Mouse (Mus musculus) forebrain, embryonic 16.5 days (tissue): Measurements from ENCODE around the gene Hook1. TPM values are rescaled to one million over a fixed set of nuclear protein-coding genes. Genes with fewer than 3 reads are reported as not detected.

Experiments used
- ATAC-seq: fragments of 200-750 bp; cut with Nextera tagmentation; 2 replicates; pipeline ENCODE4 v1.8.0; 2017; ENCODE audit warnings: mild to moderate bottlenecking, moderate library complexity
- H3K27ac ChIP-seq: fragments of 300-500 bp; sonication (generic); 2 replicates; pipeline ENCODE4 v1.5.1; 2014; ENCODE audit warnings: low read length, control low read depth
- H3K27me3 ChIP-seq: fragments of 300-500 bp; sonication (generic); replicated peaks from 2 replicates; pipeline ENCODE4 v1.6.1; 2014; ENCODE audit warnings: low read length; ENCODE audit not compliant: control insufficient read depth, insufficient read depth
- H3K36me3 ChIP-seq: fragments of 300-500 bp; sonication (generic); 2 replicates; pipeline ENCODE4 v1.6.1; 2014; ENCODE audit not compliant: control insufficient read depth, insufficient read depth
- H3K4me1 ChIP-seq: fragments of 300-500 bp; sonication (generic); replicated peaks from 2 replicates; pipeline ENCODE4 v1.6.1; 2014; ENCODE audit warnings: low read length; ENCODE audit not compliant: control insufficient read depth, insufficient read depth
- H3K4me2 ChIP-seq: fragments of 300-500 bp; sonication (generic); 2 replicates; pipeline ENCODE4 v1.6.1; 2014; ENCODE audit warnings: mild to moderate bottlenecking, low read length, control low read depth
- H3K4me3 ChIP-seq: fragments of 300-500 bp; sonication (generic); replicated peaks from 2 replicates; pipeline ENCODE4 v1.5.1; 2014; ENCODE audit warnings: mild to moderate bottlenecking, low read length, control low read depth
- H3K9ac ChIP-seq: fragments of 300-500 bp; sonication (generic); replicated peaks from 2 replicates; pipeline ENCODE4 v1.6.1; 2014; ENCODE audit warnings: low read depth, low read length, control low read depth
- H3K9me3 ChIP-seq: fragments of 300-500 bp; sonication (generic); 2 replicates; pipeline ENCODE4 v1.6.1; 2016; ENCODE audit warnings: low read length; ENCODE audit not compliant: control insufficient read depth
- WGBS: fragments of 180-500 bp; shearing (Covaris S2); extraction: QIAGEN DNeasy Blood & Tissue Kit; methylation state at CpG from one replicate; pipeline ENCODE4 v1.1.7; 2014; 5-methylcytosine and 5-hydroxymethylcytosine counted together
- polyA plus RNA-seq: library from polyadenylated mRNA; unstranded; fragments of >200 nt; fragmentation: Nextera tagmentation; extraction: Ambion mirVana; gene quantifications from 2 replicates; pipeline ENCODE4 v1.2.1, GENCODE M21; 2015

Hook1 gene
- 51.2 and 56.7 TPM in 2 replicates for polyA plus RNA-seq

DNA sequence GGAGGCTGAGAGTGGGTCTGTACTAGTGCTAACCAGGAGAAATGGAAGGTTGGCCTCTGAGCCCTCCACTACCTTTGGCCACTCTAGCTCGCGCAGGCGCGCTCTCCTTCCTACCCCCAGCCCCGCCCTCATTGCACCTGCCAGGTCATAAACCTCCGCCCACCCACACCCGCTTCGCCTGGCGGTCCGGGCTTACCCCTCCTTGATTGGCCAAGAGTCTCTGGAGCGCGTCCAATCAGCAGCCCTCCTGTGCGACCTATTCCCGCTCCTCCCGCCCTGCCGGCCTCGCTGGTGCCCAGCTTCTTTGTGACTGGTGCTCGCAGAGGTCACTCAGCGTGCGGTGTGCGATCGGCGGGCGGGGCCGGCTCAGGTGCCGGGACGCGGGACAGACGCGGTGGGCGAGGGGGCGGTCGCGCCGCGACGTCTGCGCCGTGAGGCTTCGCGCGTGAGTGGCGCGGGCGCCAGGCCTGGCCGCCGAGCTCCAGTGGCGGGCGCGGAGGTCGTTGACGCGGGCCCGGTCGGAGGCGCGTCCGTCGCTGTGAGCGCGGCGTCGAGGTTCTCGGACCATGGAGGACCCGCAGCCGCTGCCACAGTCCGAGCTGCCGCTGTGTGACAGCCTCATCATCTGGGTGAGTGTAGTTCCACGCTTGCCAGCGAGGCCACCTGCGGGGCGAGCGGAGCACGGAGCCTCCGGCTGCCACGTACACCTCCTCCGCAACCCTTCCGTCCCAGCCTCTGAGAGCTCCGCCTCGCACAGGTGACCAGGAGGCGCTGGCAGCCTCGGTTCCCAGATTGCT lies at the start of gene Hook1:
TSS of gene Hook1 (plus strand) at position 313 of the 797 bp plus-strand sequence.
- Histone ChIP-seq H3K9me3 (no peaks in the 10 kb centered on the region), H3K4me1 (peaks cover 5% of the 10 kb centered on the region), H3K27ac (peak within 1 kb of the TSS; percentile 67), H3K4me2 (peak within 1 kb of the TSS; percentile 88), H3K27me3 (no peaks in the 10 kb centered on the region), H3K4me3 (peak within 1 kb of the TSS; percentile 88), H3K9ac (peak within 1 kb of the TSS; percentile 89), H3K36me3 (no peaks in the 10 kb centered on the region)
- under 1% methylated on average over 73 of the region's 82 CpGs for WGBS
- ATAC-seq: peak; percentile 98

DNA sequence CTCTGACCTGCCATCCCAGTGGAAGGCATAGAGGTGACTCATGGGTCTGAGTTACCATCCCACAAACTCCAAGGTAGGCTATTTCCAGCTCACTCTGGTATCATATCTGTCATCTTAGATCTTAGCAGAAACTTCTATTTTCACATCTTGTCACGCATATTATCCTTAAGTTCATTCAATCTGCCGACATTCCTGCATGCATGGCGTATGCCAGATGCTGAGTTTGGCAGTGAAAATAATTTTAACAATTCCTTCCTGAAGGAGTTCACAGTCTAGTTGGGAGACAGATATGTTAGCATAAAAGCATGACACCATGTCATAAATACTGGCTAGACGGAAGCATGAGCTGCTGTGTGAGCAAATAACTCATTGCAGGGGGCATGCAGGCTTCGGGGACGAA lies 49.3 kb upstream of the Hook1 start:
- 74% methylated on average over 6 of the region's 6 CpGs for WGBS
- no peaks in the 10 kb centered on the region for H3K27me3 ChIP-seq
- peak; percentile 34; the same call in 1 of the 2 replicates for ATAC-seq
- no peak overlapping the region for H3K27ac ChIP-seq
- no peak overlapping the region for H3K4me3 ChIP-seq
- no peaks in the 10 kb centered on the region for H3K36me3 ChIP-seq
- H3K4me2 ChIP-seq: no peak overlapping the region
- no peak overlapping the region for H3K9ac ChIP-seq
- no peaks in the 10 kb centered on the region for H3K9me3 ChIP-seq
- H3K4me1 ChIP-seq: peaks cover 7% of the 10 kb centered on the region; the same call in 1 of the 2 replicates

DNA sequence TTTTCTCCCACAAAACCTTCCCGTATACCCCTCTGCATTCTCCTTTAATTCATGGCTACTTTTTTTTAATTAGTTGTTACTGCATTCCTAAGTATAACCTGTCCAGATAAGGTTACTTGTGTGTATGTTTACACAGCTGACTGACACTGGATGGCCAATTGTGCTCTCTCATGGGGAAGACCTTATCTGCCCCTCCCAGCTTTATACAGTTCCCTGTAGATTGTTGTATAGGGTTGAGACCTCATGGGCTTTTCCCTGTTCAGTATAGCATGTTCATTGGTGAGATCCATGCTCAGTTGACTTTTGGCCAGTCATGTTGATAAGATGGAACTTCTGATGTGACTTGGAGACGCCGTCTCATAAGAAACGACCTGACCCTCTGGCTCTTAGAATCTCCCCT lies 46.6 kb upstream of the Hook1 start:
- H3K27me3 ChIP-seq: no peaks in the 10 kb centered on the region
- H3K4me1 ChIP-seq: peaks cover 6% of the 10 kb centered on the region; the same call in 1 of the 2 replicates
- H3K9me3 ChIP-seq: no peaks in the 10 kb centered on the region
- H3K4me3 ChIP-seq: no peak overlapping the region
- no peak for ATAC-seq
- no peak overlapping the region for H3K9ac ChIP-seq
- no peak overlapping the region for H3K27ac ChIP-seq
- H3K36me3 ChIP-seq: no peaks in the 10 kb centered on the region
- 91% methylated on average over 4 of the region's 4 CpGs for WGBS
- H3K4me2 ChIP-seq: no peak overlapping the region

DNA sequence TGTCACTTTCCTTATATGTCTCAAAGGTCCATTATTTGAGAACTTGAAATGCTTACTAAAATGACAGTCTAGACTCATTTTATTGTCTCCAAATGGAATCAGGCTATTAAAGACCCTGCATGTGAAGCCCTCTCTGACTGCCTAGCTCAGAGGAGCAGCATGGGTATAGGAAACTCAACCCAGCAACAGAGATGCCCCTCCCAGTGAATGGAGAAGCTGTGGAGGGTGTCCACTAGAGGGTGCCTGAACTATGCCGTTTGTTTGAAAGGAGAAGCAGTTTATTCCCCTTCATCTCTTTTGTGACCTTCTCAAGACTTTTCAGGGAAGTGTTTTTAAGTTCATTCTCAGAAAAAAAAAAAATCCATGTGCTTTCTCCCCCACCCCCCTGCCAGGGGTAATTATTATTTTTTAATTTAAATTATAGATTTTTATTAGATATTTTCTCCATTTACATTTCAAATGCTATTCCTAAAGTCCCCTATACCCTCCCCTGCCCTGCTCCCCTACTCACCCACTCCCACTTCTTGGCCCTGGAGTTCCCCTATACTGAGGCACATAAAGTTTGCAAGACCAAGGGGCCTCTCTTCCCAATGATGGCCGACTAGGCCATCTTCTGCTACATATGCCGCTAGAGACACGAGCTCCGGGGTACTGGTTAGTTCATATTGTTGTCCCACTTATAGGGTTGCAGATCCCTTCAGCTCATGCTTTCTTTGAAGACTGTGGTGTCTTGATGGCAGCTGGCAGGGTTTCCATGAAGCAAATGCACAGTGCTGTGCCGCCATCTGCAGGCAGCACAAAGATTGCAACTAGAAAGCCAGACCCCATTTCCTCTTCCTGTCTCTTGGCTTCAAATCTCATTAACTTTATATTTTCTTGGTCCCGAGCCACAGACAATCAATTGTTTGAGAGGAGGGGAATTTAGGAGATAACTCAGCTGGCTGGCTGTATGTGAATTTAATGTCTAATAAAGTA lies 42.5 kb upstream of the Hook1 start:
- WGBS: 10% methylated on average over 7 of the region's 7 CpGs

DNA sequence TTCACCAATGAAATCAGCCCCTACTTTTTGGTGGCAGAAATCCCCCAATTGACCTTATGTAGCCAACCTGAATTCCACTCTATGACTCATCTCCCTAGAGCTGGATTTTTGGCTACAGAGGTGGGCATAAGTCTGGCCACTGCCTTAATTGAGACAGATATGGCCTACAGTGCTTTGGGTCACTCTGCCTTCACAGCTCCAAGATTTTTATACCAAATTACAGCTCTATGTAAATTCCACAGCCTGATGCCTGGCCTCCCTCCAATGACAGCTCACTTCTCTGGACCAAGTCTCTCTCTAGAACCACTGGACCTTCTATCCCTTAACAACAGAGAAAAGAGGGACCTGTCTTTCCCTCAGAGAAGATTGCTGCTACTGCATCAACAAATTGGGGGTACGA lies 38.2 kb upstream of the Hook1 start:
- H3K36me3 ChIP-seq: no peaks in the 10 kb centered on the region
- peaks cover 9% of the 10 kb centered on the region; the same call in 1 of the 2 replicates for H3K27me3 ChIP-seq
- no peaks in the 10 kb centered on the region for H3K4me1 ChIP-seq
- H3K9ac ChIP-seq: no peak overlapping the region
- no peaks in the 10 kb centered on the region for H3K9me3 ChIP-seq
- H3K27ac ChIP-seq: no peak overlapping the region
- WGBS: 92% methylated on average over 1 of the region's 1 CpGs
- ATAC-seq: no peak
- no peak overlapping the region for H3K4me2 ChIP-seq
- H3K4me3 ChIP-seq: no peak overlapping the region

More for the DNA sequence above, 42.5 kb upstream of the Hook1 start:
- H3K9ac ChIP-seq: no peak overlapping the region
- no peak overlapping the region for H3K4me3 ChIP-seq
- peaks cover 5% of the 10 kb centered on the region; the same call in 1 of the 2 replicates for H3K27me3 ChIP-seq
- H3K4me2 ChIP-seq: no peak overlapping the region
- no peak overlapping the region for H3K27ac ChIP-seq
- no peaks in the 10 kb centered on the region for H3K36me3 ChIP-seq
- no peaks in the 10 kb centered on the region for H3K4me1 ChIP-seq
- no peaks in the 10 kb centered on the region for H3K9me3 ChIP-seq
- peak; percentile 86 for ATAC-seq

DNA sequence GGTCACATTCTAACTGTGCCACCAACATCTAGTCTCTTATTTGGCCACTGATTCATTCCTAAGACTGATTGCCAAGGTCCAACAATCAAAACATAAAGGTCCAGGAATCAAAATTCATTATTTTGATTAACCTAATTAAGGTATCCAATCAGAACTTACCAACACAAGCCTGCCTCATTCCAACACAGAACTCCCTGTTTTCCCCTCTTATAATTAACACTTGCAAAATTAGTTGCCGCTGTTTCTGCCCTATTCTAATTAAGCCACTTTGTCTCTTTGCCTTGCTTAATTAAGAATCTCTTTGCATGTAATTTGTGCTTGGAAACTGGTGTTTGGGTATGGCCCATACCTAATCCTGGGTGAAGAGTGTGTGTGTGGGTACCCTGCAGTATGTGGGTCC lies 37.1 kb upstream of the Hook1 start:
- Histone ChIP-seq H3K27me3 (peaks cover 9% of the 10 kb centered on the region; the same call in 1 of the 2 replicates), H3K4me3 (no peak overlapping the region), H3K4me1 (no peaks in the 10 kb centered on the region), H3K27ac (no peak overlapping the region), H3K9me3 (no peaks in the 10 kb centered on the region), H3K36me3 (no peaks in the 10 kb centered on the region), H3K4me2 (no peak overlapping the region), H3K9ac (no peak overlapping the region)
- peak; percentile 49 for ATAC-seq
- WGBS: 26% methylated on average over 1 of the region's 1 CpGs

DNA sequence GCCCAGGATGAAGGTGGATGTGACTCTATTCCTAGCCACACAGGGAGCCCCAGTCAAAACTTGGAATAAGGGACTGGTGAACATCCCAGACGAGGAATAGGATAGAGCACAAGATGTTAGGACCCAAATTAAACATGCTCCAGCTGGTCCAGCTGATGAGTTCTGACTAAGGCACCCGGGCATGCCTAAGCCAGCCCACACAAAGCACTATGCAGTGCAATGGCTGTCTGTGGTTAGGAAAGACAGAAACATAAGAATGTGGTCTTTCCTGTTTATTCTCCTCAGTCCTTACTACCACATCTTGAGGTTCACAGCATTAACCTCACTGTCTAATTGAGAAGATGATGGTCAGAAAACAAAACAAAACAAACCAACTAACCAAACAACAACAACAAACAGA lies 35.7 kb upstream of the Hook1 start:
- Histone ChIP-seq H3K4me2 (no peak overlapping the region), H3K36me3 (no peaks in the 10 kb centered on the region), H3K9me3 (no peaks in the 10 kb centered on the region), H3K27me3 (peaks cover 9% of the 10 kb centered on the region; the same call in 1 of the 2 replicates), H3K27ac (no peak overlapping the region), H3K4me3 (no peak overlapping the region), H3K9ac (no peak overlapping the region), H3K4me1 (no peaks in the 10 kb centered on the region)
- ATAC-seq: no peak
- WGBS: 55% methylated on average over 2 of the region's 2 CpGs

DNA sequence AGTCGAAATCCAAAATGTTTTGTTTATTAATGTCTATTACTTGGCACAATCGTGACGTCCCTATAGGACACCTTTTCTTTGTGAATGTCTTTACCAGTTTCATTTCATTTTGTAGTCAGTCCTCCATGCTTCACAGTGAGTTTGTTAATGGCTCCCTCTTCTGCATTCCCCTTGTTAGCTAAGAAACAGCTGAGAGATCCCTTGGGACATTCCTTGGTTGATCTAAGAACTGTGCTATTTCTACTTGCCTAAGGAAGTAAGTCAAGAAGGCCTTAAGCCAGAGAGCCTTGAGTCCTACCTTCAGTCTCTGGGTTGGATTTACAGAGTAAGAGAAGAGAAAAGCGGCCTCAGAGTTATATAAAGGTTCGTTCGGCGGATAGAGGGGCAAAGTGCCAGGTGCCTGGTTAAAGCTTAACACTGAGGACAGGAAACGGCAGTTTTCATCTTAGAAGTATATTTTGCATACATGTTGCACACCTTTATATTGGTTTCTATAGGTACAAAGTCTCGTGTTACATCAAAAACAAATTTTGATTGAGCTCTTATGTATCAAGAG lies 33.2 kb upstream of the Hook1 start:
- Histone ChIP-seq H3K4me3 (no peak overlapping the region), H3K4me1 (no peaks in the 10 kb centered on the region), H3K27me3 (peaks cover 4% of the 10 kb centered on the region; the same call in 1 of the 2 replicates), H3K9me3 (no peaks in the 10 kb centered on the region), H3K27ac (no peak overlapping the region), H3K4me2 (no peak overlapping the region), H3K9ac (no peak overlapping the region), H3K36me3 (no peaks in the 10 kb centered on the region)
- ATAC-seq: no peak
- 84% methylated on average over 9 of the region's 9 CpGs for WGBS
